Mouse (Mus musculus): ENCODE measurements around the gene Bcl9. TPM values are rescaled to one million over a fixed set of nuclear protein-coding genes. Genes with fewer than 3 reads are reported as not detected.

The Bcl9 gene
- total RNA-seq, 2 experiments from 2014 or later: 3.0 to 12.7 TPM

- no peak for ATAC-seq (ENCODE audit: poor library complexity, severe bottlenecking)
Observed at GRCm38 (mm10) chr3:97234797-97235196, 62.9 kb downstream of the Bcl9 start.

GRCm38 (mm10) chr3:97232328-97232727 is 65.4 kb downstream of the Bcl9 start:
- peak; percentile 69 for ATAC-seq (ENCODE audit: poor library complexity, severe bottlenecking)

GRCm38 (mm10) chr3:97231857-97232256 is 65.9 kb downstream of the Bcl9 start:
- ATAC-seq (ENCODE audit: poor library complexity, severe bottlenecking): no peak

GRCm38 (mm10) chr3:97230631-97231404 is 66.9 kb downstream of the Bcl9 start:
- ATAC-seq (ENCODE audit: poor library complexity, severe bottlenecking): no peak

- ATAC-seq (ENCODE audit: poor library complexity, severe bottlenecking): no peak
Observed at GRCm38 (mm10) chr3:97228457-97228856, 69.3 kb downstream of the Bcl9 start.

GRCm38 (mm10) chr3:97228020-97228419 is 69.7 kb downstream of the Bcl9 start:
- ATAC-seq (ENCODE audit: poor library complexity, severe bottlenecking): peak; percentile 1; the same call in 1 of the 2 replicates

GRCm38 (mm10) chr3:97227259-97228005 is 70.3 kb downstream of the Bcl9 start:
- peak; percentile 85 for ATAC-seq (ENCODE audit: poor library complexity, severe bottlenecking)

- ATAC-seq (ENCODE audit: poor library complexity, severe bottlenecking): no peak
Observed at GRCm38 (mm10) chr3:97226719-97227118, 71.0 kb downstream of the Bcl9 start.

- no peak for ATAC-seq (ENCODE audit: poor library complexity, severe bottlenecking)
Observed at GRCm38 (mm10) chr3:97225231-97225630, 72.5 kb downstream of the Bcl9 start.

- no peak for ATAC-seq (ENCODE audit: poor library complexity, severe bottlenecking)
Observed at GRCm38 (mm10) chr3:97223261-97223660, 74.5 kb downstream of the Bcl9 start.

GRCm38 (mm10) chr3:97215526-97215925 is 82.2 kb downstream of the Bcl9 start:
- ATAC-seq (ENCODE audit: poor library complexity, severe bottlenecking): no peak

- ATAC-seq (ENCODE audit: poor library complexity, severe bottlenecking): no peak
Observed at GRCm38 (mm10) chr3:97214439-97214838, 83.3 kb downstream of the Bcl9 start.

- no peak for ATAC-seq (ENCODE audit: poor library complexity, severe bottlenecking)
Observed at GRCm38 (mm10) chr3:97213871-97214270, 83.8 kb downstream of the Bcl9 start.

GRCm38 (mm10) chr3:97211177-97211576 is 86.5 kb downstream of the Bcl9 start:
- ATAC-seq (ENCODE audit: poor library complexity, severe bottlenecking): peak; percentile 96

GRCm38 (mm10) chr3:97209351-97209750 is 88.4 kb downstream of the Bcl9 start:
- ATAC-seq (ENCODE audit: poor library complexity, severe bottlenecking): no peak

- no peak for ATAC-seq (ENCODE audit: poor library complexity, severe bottlenecking)
Observed at GRCm38 (mm10) chr3:97206521-97206920, 91.2 kb downstream of the Bcl9 start.

- ATAC-seq (ENCODE audit: poor library complexity, severe bottlenecking): peak; percentile 62
Observed at GRCm38 (mm10) chr3:97203880-97204279, 93.8 kb downstream of the Bcl9 start.

GRCm38 (mm10) chr3:97201943-97202342 is 95.8 kb downstream of the Bcl9 start:
- peak; percentile 78 for ATAC-seq (ENCODE audit: poor library complexity, severe bottlenecking)

- no peak for ATAC-seq (ENCODE audit: poor library complexity, severe bottlenecking)
Observed at GRCm38 (mm10) chr3:97199261-97199660, 98.5 kb downstream of the Bcl9 start.

GRCm38 (mm10) chr3:97196571-97196970 is 101.1 kb downstream of the Bcl9 start:
- no peak for ATAC-seq (ENCODE audit: poor library complexity, severe bottlenecking)

- ATAC-seq (ENCODE audit: poor library complexity, severe bottlenecking): peak; percentile 85
Observed at GRCm38 (mm10) chr3:97185098-97185860, 112.4 kb downstream of the Bcl9 start.

Data from megakaryocyte, adult 5-6 weeks (primary cell).